Mouse (Mus musculus): ENCODE measurements at regions not wholly inside any gene's neighbourhood (a gene's known extent, or its start where the extent isn't known, plus 50 kb on each side); places are given as distances from the start of the nearest gene placed in this dataset.
A peak's percentile ranks its signal among the peaks of the same experiment; 100 is the strongest.

DNA sequence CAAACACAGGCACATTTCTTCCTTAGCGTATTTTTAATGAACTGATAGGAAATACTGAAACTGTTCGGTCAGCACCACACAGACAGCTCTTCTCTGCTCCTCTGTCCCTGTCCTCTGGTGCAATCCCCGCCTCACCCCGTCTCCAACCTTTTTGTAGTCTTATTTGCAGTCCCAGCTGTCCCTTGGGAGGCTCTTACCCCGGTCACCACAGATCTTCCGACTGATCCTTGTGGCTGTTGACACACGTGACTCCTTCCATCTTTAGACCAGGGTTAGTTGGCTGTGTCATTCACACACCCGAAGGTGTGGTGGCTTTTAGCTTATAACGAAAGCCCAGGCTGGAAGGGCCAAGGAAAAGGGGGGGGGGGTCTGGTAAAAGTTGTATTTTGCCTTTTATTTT lies 56.4 kb downstream of the Cyp26a1 start:
- WGBS: 81% methylated on average over 9 of the region's 9 CpGs
- no peaks in the 10 kb centered on the region for H3K9me3 ChIP-seq (replicated peaks)
- no peak overlapping the region for H3K27ac ChIP-seq
- no peak for ATAC-seq (replicated peaks; ENCODE audit: low FRiP score)
- H3K27me3 ChIP-seq: no peaks in the 10 kb centered on the region
- H3K4me2 ChIP-seq: no peak overlapping the region
- no peaks in the 10 kb centered on the region for H3K4me1 ChIP-seq
- no peak overlapping the region for H3K4me3 ChIP-seq (replicated peaks)
- H3K36me3 ChIP-seq: no peaks in the 10 kb centered on the region
- H3K9ac ChIP-seq: no peak overlapping the region

- no peak overlapping the region for H3K4me3 ChIP-seq (replicated peaks)
- no peaks in the 10 kb centered on the region for H3K4me1 ChIP-seq
- H3K4me2 ChIP-seq: no peak overlapping the region
- H3K9me3 ChIP-seq (replicated peaks): no peaks in the 10 kb centered on the region
- 94% methylated on average over 3 of the region's 3 CpGs for WGBS
- ATAC-seq (replicated peaks; ENCODE audit: low FRiP score): no peak
- no peaks in the 10 kb centered on the region for H3K36me3 ChIP-seq
- no peak overlapping the region for H3K9ac ChIP-seq
- H3K27me3 ChIP-seq: no peaks in the 10 kb centered on the region
- no peak overlapping the region for H3K27ac ChIP-seq
Observed at GRCm38 (mm10) chr19:37755372-37755771, 57.8 kb downstream of the Cyp26a1 start.

DNA sequence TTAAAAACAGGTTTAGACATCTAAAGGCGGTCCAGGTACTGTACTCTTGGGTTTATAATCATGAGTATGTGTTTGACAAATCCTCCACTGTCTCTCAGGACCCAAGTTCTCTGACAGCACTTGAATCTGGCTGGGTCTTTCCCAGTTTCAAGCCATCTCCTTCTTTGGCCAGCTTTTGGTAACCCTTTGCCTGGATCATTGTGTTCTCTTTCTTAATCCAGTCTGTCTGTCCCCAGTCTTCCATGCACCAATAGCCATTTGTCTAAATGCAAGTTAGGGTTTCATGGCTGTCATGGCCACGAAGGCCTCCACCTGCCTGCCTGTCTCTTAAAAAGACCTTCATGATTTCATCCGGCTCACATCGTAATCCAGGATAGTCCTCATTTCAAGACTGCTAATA lies 71.8 kb downstream of the Cyp26a1 start:
- ATAC-seq (replicated peaks; ENCODE audit: low FRiP score): no peak
- H3K27ac ChIP-seq: no peak overlapping the region
- 93% methylated on average over 4 of the region's 4 CpGs for WGBS
- no peaks in the 10 kb centered on the region for H3K27me3 ChIP-seq
- no peak overlapping the region for H3K9ac ChIP-seq
- no peaks in the 10 kb centered on the region for H3K9me3 ChIP-seq (replicated peaks)
- H3K36me3 ChIP-seq: no peaks in the 10 kb centered on the region
- H3K4me3 ChIP-seq (replicated peaks): no peak overlapping the region
- no peak overlapping the region for H3K4me2 ChIP-seq
- H3K4me1 ChIP-seq: 0 out of 2 replicates have a peak, but pooled peaks cover 4% of the 10 kb centered on the region

DNA sequence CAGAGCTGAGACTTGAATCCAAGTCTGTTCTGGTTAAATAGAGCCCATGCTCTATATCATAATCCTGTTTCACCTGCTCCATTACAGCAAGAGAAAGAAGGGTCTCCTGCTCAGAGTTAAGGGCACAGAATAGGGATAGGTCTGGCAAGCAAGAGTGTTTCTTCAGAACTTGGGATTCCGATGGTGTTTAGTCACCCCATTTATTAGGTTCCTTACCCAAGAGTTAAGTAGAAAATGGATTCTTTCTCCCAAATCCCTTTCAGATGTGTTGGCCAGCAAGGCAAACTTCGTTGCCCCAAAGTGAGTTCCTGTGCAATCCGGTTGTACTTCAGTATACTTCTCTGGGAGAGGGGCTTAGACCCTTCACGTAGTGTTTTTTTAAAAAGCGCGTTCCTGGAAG lies 74.4 kb downstream of the Cyp26a1 start:
- Histone ChIP-seq H3K27ac (no peak overlapping the region), H3K9ac (no peak overlapping the region), H3K27me3 (no peaks in the 10 kb centered on the region), H3K4me3 (replicated peaks) (no peak overlapping the region), H3K4me2 (no peak overlapping the region), H3K4me1 (0 out of 2 replicates have a peak, but pooled peaks cover 4% of the 10 kb centered on the region), H3K9me3 (replicated peaks) (no peaks in the 10 kb centered on the region), H3K36me3 (no peaks in the 10 kb centered on the region)
- no peak for ATAC-seq (replicated peaks; ENCODE audit: low FRiP score)
- WGBS: 89% methylated on average over 6 of the region's 6 CpGs

- WGBS: 90% methylated on average over 4 of the region's 4 CpGs
- Histone ChIP-seq H3K36me3 (no peaks in the 10 kb centered on the region), H3K9ac (no peak overlapping the region), H3K27ac (no peak overlapping the region), H3K27me3 (no peaks in the 10 kb centered on the region), H3K4me2 (no peak overlapping the region), H3K4me3 (replicated peaks) (no peak overlapping the region), H3K9me3 (replicated peaks) (no peaks in the 10 kb centered on the region), H3K4me1 (no peaks in the 10 kb centered on the region)
- no peak for ATAC-seq (replicated peaks; ENCODE audit: low FRiP score)
Observed at GRCm38 (mm10) chr19:37774551-37774950, 77.0 kb downstream of the Cyp26a1 start.

GRCm38 (mm10) chr19:37774966-37775365 lies 77.4 kb downstream of the Cyp26a1 start:
- no peaks in the 10 kb centered on the region for H3K36me3 ChIP-seq
- no peak for ATAC-seq (replicated peaks; ENCODE audit: low FRiP score)
- H3K4me3 ChIP-seq (replicated peaks): no peak overlapping the region
- H3K4me1 ChIP-seq: no peaks in the 10 kb centered on the region
- H3K4me2 ChIP-seq: no peak overlapping the region
- no peaks in the 10 kb centered on the region for H3K27me3 ChIP-seq
- H3K9me3 ChIP-seq (replicated peaks): no peaks in the 10 kb centered on the region
- H3K27ac ChIP-seq: no peak overlapping the region
- WGBS: 91% methylated on average over 1 of the region's 1 CpGs
- H3K9ac ChIP-seq: no peak overlapping the region

- H3K4me1 ChIP-seq: no peaks in the 10 kb centered on the region
- H3K9me3 ChIP-seq (replicated peaks): no peaks in the 10 kb centered on the region
- H3K27me3 ChIP-seq: no peaks in the 10 kb centered on the region
- no peak overlapping the region for H3K4me3 ChIP-seq (replicated peaks)
- no peak overlapping the region for H3K27ac ChIP-seq
- no peak overlapping the region for H3K9ac ChIP-seq
- no peak overlapping the region for H3K4me2 ChIP-seq
- WGBS: 69% methylated on average over 6 of the region's 6 CpGs
- no peak for ATAC-seq (replicated peaks; ENCODE audit: low FRiP score)
- H3K36me3 ChIP-seq: no peaks in the 10 kb centered on the region
Observed at GRCm38 (mm10) chr19:37777961-37778360, 80.4 kb downstream of the Cyp26a1 start.

DNA sequence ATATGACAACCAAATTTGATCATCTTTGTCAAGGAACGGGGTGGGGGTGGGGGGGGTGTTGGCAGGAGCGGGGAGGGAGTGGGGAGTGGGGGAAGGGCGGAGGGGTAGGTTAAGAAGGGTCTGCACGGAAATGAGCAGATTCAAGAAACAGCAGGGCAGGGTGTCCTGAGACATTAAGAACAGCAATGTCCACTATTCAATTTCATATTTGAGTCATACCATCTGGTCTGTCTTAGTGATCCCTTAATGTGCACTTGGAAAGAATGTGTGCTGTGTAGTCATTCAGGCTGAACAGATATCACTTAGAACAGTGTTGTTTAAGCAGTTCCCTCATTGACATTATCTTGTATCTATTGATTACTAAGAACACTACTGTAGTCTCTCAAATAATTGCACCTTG lies 81.0 kb downstream of the Cyp26a1 start:
- ATAC-seq (replicated peaks; ENCODE audit: low FRiP score): no peak
- Histone ChIP-seq H3K4me3 (replicated peaks) (no peak overlapping the region), H3K9me3 (replicated peaks) (no peaks in the 10 kb centered on the region), H3K27me3 (no peaks in the 10 kb centered on the region), H3K36me3 (no peaks in the 10 kb centered on the region), H3K9ac (no peak overlapping the region), H3K27ac (no peak overlapping the region), H3K4me1 (no peaks in the 10 kb centered on the region), H3K4me2 (no peak overlapping the region)
- WGBS: 62% methylated on average over 4 of the region's 4 CpGs

DNA sequence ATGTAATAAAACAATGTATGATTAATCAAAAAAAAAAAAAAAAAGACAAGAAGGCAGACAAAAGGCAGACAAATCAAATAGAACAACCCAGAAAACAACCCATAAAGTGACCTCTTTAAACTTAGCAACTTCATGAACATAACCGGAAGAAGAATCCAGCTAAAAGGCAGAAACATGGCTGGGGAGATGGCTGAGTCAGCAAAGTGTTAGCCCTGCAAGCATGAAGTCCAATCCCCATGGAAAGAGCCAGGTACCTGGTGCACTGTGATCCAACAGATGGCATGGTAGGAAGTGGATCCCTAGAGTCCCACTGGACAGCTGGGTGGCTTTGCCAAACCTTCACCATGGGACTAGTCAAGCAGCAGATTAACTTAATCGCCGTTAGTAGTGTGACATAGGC lies 90.9 kb downstream of the Cyp26a1 start:
- no peaks in the 10 kb centered on the region for H3K36me3 ChIP-seq
- ATAC-seq (replicated peaks; ENCODE audit: low FRiP score): no peak
- WGBS: 92% methylated on average over 3 of the region's 3 CpGs

GRCm38 (mm10) chr19:37789576-37790180 lies 92.1 kb downstream of the Cyp26a1 start:
- H3K9me3 ChIP-seq (replicated peaks): no peaks in the 10 kb centered on the region
- H3K27me3 ChIP-seq: no peaks in the 10 kb centered on the region
- H3K4me3 ChIP-seq (replicated peaks): no peak overlapping the region
- no peak overlapping the region for H3K4me2 ChIP-seq
- 23% methylated on average over 12 of the region's 12 CpGs for WGBS
- H3K36me3 ChIP-seq: no peaks in the 10 kb centered on the region
- peaks cover 19% of the 10 kb centered on the region for H3K4me1 ChIP-seq
- no peak overlapping the region for H3K9ac ChIP-seq
- 0 out of 2 replicates have a peak overlapping the region, but pooled peaks have one; percentile 9 for H3K27ac ChIP-seq
- no peak for ATAC-seq (replicated peaks; ENCODE audit: low FRiP score)

More for the DNA sequence above, 90.9 kb downstream of the Cyp26a1 start:
- Histone ChIP-seq H3K27me3 (no peaks in the 10 kb centered on the region), H3K27ac (no peak overlapping the region), H3K4me1 (peaks cover 19% of the 10 kb centered on the region), H3K9ac (no peak overlapping the region), H3K4me2 (no peak overlapping the region), H3K9me3 (replicated peaks) (no peaks in the 10 kb centered on the region), H3K4me3 (replicated peaks) (no peak overlapping the region)

- Histone ChIP-seq H3K27me3 (no peaks in the 10 kb centered on the region), H3K4me3 (replicated peaks) (no peak overlapping the region), H3K4me1 (peaks cover 19% of the 10 kb centered on the region), H3K4me2 (peak overlapping the region; percentile 36), H3K9me3 (replicated peaks) (no peaks in the 10 kb centered on the region), H3K9ac (no peak overlapping the region), H3K27ac (peak overlapping the region; percentile 9; the same call in 1 of the 2 replicates), H3K36me3 (no peaks in the 10 kb centered on the region)
- peak; percentile 40; the same call in 1 of the 2 replicates for ATAC-seq (replicated peaks; ENCODE audit: low FRiP score)
- WGBS: 21% methylated on average over 24 of the region's 24 CpGs
Observed at GRCm38 (mm10) chr19:37790281-37791073, 92.9 kb downstream of the Cyp26a1 start.

- no peak for ATAC-seq (replicated peaks; ENCODE audit: low FRiP score)
- Histone ChIP-seq H3K4me2 (no peak overlapping the region), H3K27me3 (no peaks in the 10 kb centered on the region), H3K9me3 (replicated peaks) (no peaks in the 10 kb centered on the region), H3K4me1 (peaks cover 19% of the 10 kb centered on the region), H3K9ac (no peak overlapping the region), H3K27ac (no peak overlapping the region), H3K36me3 (no peaks in the 10 kb centered on the region), H3K4me3 (replicated peaks) (no peak overlapping the region)
- WGBS: 88% methylated on average over 9 of the region's 9 CpGs
Observed at GRCm38 (mm10) chr19:37793176-37793575, 95.6 kb downstream of the Cyp26a1 start.
